Mouse (Mus musculus) heart, embryonic 12.5 days (tissue): Measurements from ENCODE around the gene Rgs16. TPM values are rescaled to one million over a fixed set of nuclear protein-coding genes. Genes with fewer than 3 reads are reported as not detected.

Experiments used
- ATAC-seq: fragments of 200-750 bp; cut with Nextera tagmentation; 2 replicates; pipeline ENCODE4 v1.8.0; 2017; ENCODE audit warnings: moderate TSS enrichment, moderate library complexity; ENCODE audit not compliant: insufficient number of reproducible peaks, low FRiP score
- H3K27ac ChIP-seq: fragments of 300-500 bp; sonication (generic); 2 replicates; pipeline ENCODE4 v1.5.1; 2016; ENCODE audit warnings: mild to moderate bottlenecking, moderate library complexity; ENCODE audit not compliant: poor library complexity, severe bottlenecking
- H3K27me3 ChIP-seq: fragments of 300-500 bp; sonication (generic); replicated peaks from 2 replicates; pipeline ENCODE4 v1.6.1; 2016; ENCODE audit warnings: mild to moderate bottlenecking, moderate library complexity
- H3K36me3 ChIP-seq: fragments of 300-500 bp; sonication (generic); 2 replicates; pipeline ENCODE4 v1.6.1; 2016; ENCODE audit warnings: mild to moderate bottlenecking, moderate library complexity
- H3K4me1 ChIP-seq: fragments of 300-500 bp; sonication (generic); replicated peaks from 2 replicates; pipeline ENCODE4 v1.6.1; 2016; ENCODE audit warnings: mild to moderate bottlenecking
- H3K4me2 ChIP-seq: fragments of 300-500 bp; sonication (generic); 2 replicates; pipeline ENCODE4 v1.6.1; 2016; ENCODE audit warnings: mild to moderate bottlenecking, moderate library complexity
- H3K4me3 ChIP-seq: fragments of 300-500 bp; sonication (generic); 2 replicates; pipeline ENCODE4 v1.5.1; 2016; ENCODE audit warnings: mild to moderate bottlenecking
- H3K9ac ChIP-seq: fragments of 300-500 bp; sonication (generic); 2 replicates; pipeline ENCODE4 v1.6.1; 2016; ENCODE audit warnings: mild to moderate bottlenecking, moderate library complexity
- H3K9me3 ChIP-seq: fragments of 300-500 bp; sonication (generic); replicated peaks from 2 replicates; pipeline ENCODE4 v1.6.1; 2016; ENCODE audit warnings: mild to moderate bottlenecking, moderate library complexity
- WGBS: fragments of 180-500 bp; shearing (Covaris S2); methylation state at CpG from one replicate; pipeline ENCODE4 v1.1.7; 2016; 5-methylcytosine and 5-hydroxymethylcytosine counted together
- polyA plus RNA-seq: library from polyadenylated mRNA; unstranded; fragments of >200 nt; fragmentation: Nextera tagmentation; extraction: Ambion mirVana; gene quantifications from 2 replicates; pipeline ENCODE4 v1.2.1, GENCODE M21; 2016

Gene Rgs16
- polyA plus RNA-seq, 1 experiment from 2014 or later, result 4.7 TPM

- H3K4me3 ChIP-seq, result no peak overlapping the region
- H3K4me2 ChIP-seq, result no peak overlapping the region
- no peaks in the 10 kb centered on the region for H3K9me3 ChIP-seq
- no peak for ATAC-seq
- WGBS, result 70% methylated on average over 8 of the region's 8 CpGs
- peaks cover 17% of the 10 kb centered on the region for H3K4me1 ChIP-seq
- no peak overlapping the region for H3K9ac ChIP-seq
- no peak overlapping the region for H3K27ac ChIP-seq
- H3K36me3 ChIP-seq, result no peaks in the 10 kb centered on the region
- 0 out of 2 replicates have a peak, but pooled peaks cover 3% of the 10 kb centered on the region for H3K27me3 ChIP-seq
These were observed 37.8 kb upstream of the Rgs16 start for GRCm38 (mm10) chr1:153702166-153702852.

DNA sequence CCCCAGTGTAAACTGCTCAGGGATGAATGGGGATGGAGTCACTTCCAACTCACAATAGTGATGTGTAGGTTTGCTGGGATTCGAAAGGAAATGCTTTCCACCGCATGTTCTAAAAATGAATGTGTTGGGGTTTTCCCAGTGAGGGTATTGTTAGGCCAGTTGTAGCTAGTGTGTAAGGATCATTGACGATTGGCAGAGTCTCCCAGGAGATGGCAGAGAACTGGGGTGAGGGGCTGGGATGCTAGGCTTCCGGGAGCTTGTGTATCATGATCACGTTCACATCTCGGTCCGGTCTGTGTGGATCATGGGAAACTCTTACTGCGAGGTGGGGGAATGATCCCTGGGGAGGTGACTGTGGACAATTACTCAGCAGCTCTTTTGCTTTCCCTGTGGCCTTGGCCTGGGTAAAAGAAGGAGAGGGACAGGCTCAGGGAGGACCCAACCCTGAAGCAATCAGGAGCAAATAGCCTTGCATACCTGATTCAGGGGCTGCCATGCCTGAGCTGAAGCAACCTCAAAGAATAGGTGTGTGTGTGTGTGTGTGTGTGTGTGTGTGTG lies 37.2 kb upstream of the Rgs16 start:
- H3K36me3 ChIP-seq, result no peaks in the 10 kb centered on the region
- no peak for ATAC-seq
- no peak overlapping the region for H3K4me2 ChIP-seq
- H3K9me3 ChIP-seq, result no peaks in the 10 kb centered on the region
- H3K27me3 ChIP-seq, result 0 out of 2 replicates have a peak, but pooled peaks cover 3% of the 10 kb centered on the region
- no peak overlapping the region for H3K9ac ChIP-seq
- H3K27ac ChIP-seq, result no peak overlapping the region
- 71% methylated on average over 8 of the region's 8 CpGs for WGBS
- H3K4me1 ChIP-seq, result peaks cover 17% of the 10 kb centered on the region
- no peak overlapping the region for H3K4me3 ChIP-seq

- no peak overlapping the region for H3K27ac ChIP-seq
- H3K9ac ChIP-seq, result no peak overlapping the region
- no peaks in the 10 kb centered on the region for H3K36me3 ChIP-seq
- H3K4me2 ChIP-seq, result peak overlapping the region; percentile 45
- peaks cover 17% of the 10 kb centered on the region for H3K4me1 ChIP-seq
- WGBS, result 13% methylated on average over 12 of the region's 12 CpGs
- H3K9me3 ChIP-seq, result no peaks in the 10 kb centered on the region
- ATAC-seq, result no peak
- H3K4me3 ChIP-seq, result no peak overlapping the region
- H3K27me3 ChIP-seq, result 0 out of 2 replicates have a peak, but pooled peaks cover 3% of the 10 kb centered on the region
These were observed 36.6 kb upstream of the Rgs16 start for GRCm38 (mm10) chr1:153703445-153703991.

- Histone ChIP-seq H3K4me2 (peak overlapping the region; percentile 45; the same call in 1 of the 2 replicates), H3K27ac (no peak overlapping the region), H3K27me3 (0 out of 2 replicates have a peak, but pooled peaks cover 3% of the 10 kb centered on the region), H3K4me3 (no peak overlapping the region), H3K9ac (no peak overlapping the region), H3K9me3 (no peaks in the 10 kb centered on the region), H3K4me1 (peaks cover 17% of the 10 kb centered on the region), H3K36me3 (no peaks in the 10 kb centered on the region)
- 13% methylated on average over 7 of the region's 7 CpGs for WGBS
- ATAC-seq, result no peak
These were observed 36.0 kb upstream of the Rgs16 start for GRCm38 (mm10) chr1:153704174-153704573.

DNA sequence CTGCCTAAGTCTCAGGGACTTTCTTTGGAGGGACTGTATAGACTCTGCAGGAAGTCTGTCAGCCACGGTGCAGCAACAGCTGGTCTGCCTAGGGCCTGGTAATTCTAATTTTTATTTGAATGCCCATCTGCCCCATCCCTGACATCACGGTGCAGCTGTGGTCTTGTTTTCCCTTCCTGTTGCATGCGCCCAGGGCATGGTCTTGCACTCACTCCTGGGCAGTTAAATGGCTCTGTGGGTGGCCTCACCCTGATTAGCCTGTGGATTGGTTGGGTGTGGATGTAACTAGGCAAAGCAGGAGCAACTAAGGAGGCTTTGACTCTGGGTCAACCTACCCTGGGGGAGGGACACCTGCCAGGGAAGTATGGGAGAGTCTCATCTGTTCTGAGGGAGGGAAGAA lies 35.2 kb upstream of the Rgs16 start:
- no peak for ATAC-seq
- Histone ChIP-seq H3K9ac (no peak overlapping the region), H3K27ac (no peak overlapping the region), H3K4me1 (peaks cover 23% of the 10 kb centered on the region), H3K27me3 (0 out of 2 replicates have a peak, but pooled peaks cover 3% of the 10 kb centered on the region), H3K36me3 (no peaks in the 10 kb centered on the region), H3K4me3 (no peak overlapping the region), H3K9me3 (no peaks in the 10 kb centered on the region), H3K4me2 (no peak overlapping the region)
- 43% methylated on average over 3 of the region's 3 CpGs for WGBS

GRCm38 (mm10) chr1:153708626-153709025 lies 31.5 kb upstream of the Rgs16 start:
- 0 out of 2 replicates have a peak, but pooled peaks cover 3% of the 10 kb centered on the region for H3K27me3 ChIP-seq
- peaks cover 13% of the 10 kb centered on the region for H3K4me1 ChIP-seq
- no peak overlapping the region for H3K4me3 ChIP-seq
- no peak overlapping the region for H3K4me2 ChIP-seq
- no peak overlapping the region for H3K9ac ChIP-seq
- H3K36me3 ChIP-seq, result no peaks in the 10 kb centered on the region
- H3K9me3 ChIP-seq, result no peaks in the 10 kb centered on the region
- no peak overlapping the region for H3K27ac ChIP-seq
- no peak for ATAC-seq
- WGBS, result 81% methylated on average over 5 of the region's 5 CpGs

DNA sequence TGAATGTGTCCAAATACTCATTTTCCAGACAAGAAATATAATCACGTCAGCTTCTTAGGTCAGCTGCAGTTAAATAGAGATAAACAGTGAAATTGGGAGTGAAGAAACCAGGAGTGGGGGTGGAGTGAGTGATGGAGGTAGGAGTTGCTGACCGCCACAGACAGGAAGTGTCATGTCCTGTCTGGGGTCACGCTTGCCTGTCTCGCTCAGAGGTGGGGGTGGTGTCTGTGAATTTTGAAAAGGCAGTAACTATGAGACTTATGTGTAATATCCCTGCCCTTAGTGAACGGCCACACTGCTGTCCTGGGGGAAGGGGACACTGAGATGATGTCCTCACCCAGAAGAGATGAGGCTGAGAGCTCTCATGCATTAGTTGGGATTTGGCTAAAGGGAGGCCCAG lies 30.7 kb upstream of the Rgs16 start:
- 0 out of 2 replicates have a peak, but pooled peaks cover 3% of the 10 kb centered on the region for H3K27me3 ChIP-seq
- H3K36me3 ChIP-seq, result no peaks in the 10 kb centered on the region
- ATAC-seq, result no peak
- peaks cover 6% of the 10 kb centered on the region for H3K4me1 ChIP-seq
- H3K9me3 ChIP-seq, result no peaks in the 10 kb centered on the region
- H3K4me2 ChIP-seq, result no peak overlapping the region
- WGBS, result 40% methylated on average over 5 of the region's 5 CpGs
- no peak overlapping the region for H3K9ac ChIP-seq
- H3K27ac ChIP-seq, result no peak overlapping the region
- H3K4me3 ChIP-seq, result no peak overlapping the region

GRCm38 (mm10) chr1:153711544-153712262 lies 28.4 kb upstream of the Rgs16 start:
- WGBS, result 66% methylated on average over 3 of the region's 3 CpGs
- H3K4me2 ChIP-seq, result no peak overlapping the region
- no peaks in the 10 kb centered on the region for H3K27me3 ChIP-seq
- H3K9me3 ChIP-seq, result no peaks in the 10 kb centered on the region
- no peak overlapping the region for H3K4me3 ChIP-seq
- no peak for ATAC-seq
- H3K27ac ChIP-seq, result no peak overlapping the region
- H3K36me3 ChIP-seq, result no peaks in the 10 kb centered on the region
- H3K4me1 ChIP-seq, result peaks cover 6% of the 10 kb centered on the region
- H3K9ac ChIP-seq, result no peak overlapping the region

DNA sequence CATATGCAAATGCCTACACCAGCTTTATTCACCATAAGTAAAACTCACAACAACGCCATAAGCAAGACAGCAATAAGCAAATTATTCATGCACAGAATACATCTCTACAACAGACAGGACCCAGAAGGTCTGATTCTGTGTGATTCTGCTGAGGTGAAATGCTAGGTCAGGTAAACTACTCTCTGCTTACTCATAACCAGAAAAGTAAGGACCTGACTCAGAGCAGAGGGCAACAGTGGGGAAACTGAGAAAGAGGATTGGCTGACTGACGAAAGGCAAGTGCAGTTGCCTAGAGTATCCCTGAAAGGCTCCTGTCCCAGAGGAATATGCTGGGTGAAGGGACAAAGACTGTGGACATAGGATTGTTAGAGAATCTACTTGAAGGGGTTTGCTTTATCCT lies 27.5 kb upstream of the Rgs16 start:
- Histone ChIP-seq H3K27me3 (no peaks in the 10 kb centered on the region), H3K9ac (no peak overlapping the region), H3K9me3 (no peaks in the 10 kb centered on the region), H3K4me2 (no peak overlapping the region), H3K4me1 (peaks cover 6% of the 10 kb centered on the region), H3K4me3 (no peak overlapping the region), H3K27ac (no peak overlapping the region), H3K36me3 (no peaks in the 10 kb centered on the region)
- ATAC-seq, result no peak
- WGBS, result 78% methylated on average over 2 of the region's 2 CpGs

GRCm38 (mm10) chr1:153717990-153718389 lies 22.2 kb upstream of the Rgs16 start:
- Histone ChIP-seq H3K4me1 (no peaks in the 10 kb centered on the region), H3K9ac (no peak overlapping the region), H3K9me3 (no peaks in the 10 kb centered on the region), H3K36me3 (no peaks in the 10 kb centered on the region), H3K4me3 (no peak overlapping the region), H3K27ac (no peak overlapping the region), H3K27me3 (no peaks in the 10 kb centered on the region), H3K4me2 (no peak overlapping the region)
- 69% methylated on average over 1 of the region's 1 CpGs for WGBS
- no peak for ATAC-seq

DNA sequence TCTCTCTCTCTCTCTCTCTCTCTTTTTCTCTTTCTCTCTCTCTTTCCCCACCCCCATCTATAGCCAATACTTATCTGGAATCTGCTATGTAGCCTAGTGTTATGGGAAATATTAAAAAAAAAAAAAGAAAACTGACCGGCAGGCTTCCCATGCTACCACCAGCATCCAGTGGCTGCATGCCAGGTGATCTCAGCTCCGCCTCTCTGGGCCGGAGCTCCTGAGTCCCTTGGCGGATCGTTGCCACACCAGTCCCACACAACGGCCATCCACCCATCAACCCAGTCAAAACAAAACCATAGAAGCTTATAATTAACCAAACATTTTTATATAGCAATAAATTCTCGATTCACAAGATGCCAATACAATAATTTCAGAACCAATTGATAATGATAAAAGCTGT lies 19.2 kb upstream of the Rgs16 start:
- WGBS, result 78% methylated on average over 7 of the region's 7 CpGs
- no peak overlapping the region for H3K4me3 ChIP-seq
- H3K9me3 ChIP-seq, result no peaks in the 10 kb centered on the region
- H3K4me2 ChIP-seq, result no peak overlapping the region
- no peak overlapping the region for H3K9ac ChIP-seq
- H3K27ac ChIP-seq, result no peak overlapping the region
- ATAC-seq, result no peak
- no peaks in the 10 kb centered on the region for H3K36me3 ChIP-seq
- no peaks in the 10 kb centered on the region for H3K4me1 ChIP-seq
- H3K27me3 ChIP-seq, result no peaks in the 10 kb centered on the region
